Mouse (Mus musculus) hindlimb bud, embryonic 11.5 days (tissue): ENCODE results near the gene Lmod3.

ENCODE experiments used
- DNase-seq: peaks from one replicate; pipeline ENCODE4 v3.0.0-alpha.2; 2012; ENCODE audit warnings: low read depth, low spot score; ENCODE audit errors: extremely low spot score

Gene Lmod3

GRCm38 (mm10) chr6:97234911-97235668 is 17.5 kb downstream of the Lmod3 start:
- no peak for DNase-seq

DNA sequence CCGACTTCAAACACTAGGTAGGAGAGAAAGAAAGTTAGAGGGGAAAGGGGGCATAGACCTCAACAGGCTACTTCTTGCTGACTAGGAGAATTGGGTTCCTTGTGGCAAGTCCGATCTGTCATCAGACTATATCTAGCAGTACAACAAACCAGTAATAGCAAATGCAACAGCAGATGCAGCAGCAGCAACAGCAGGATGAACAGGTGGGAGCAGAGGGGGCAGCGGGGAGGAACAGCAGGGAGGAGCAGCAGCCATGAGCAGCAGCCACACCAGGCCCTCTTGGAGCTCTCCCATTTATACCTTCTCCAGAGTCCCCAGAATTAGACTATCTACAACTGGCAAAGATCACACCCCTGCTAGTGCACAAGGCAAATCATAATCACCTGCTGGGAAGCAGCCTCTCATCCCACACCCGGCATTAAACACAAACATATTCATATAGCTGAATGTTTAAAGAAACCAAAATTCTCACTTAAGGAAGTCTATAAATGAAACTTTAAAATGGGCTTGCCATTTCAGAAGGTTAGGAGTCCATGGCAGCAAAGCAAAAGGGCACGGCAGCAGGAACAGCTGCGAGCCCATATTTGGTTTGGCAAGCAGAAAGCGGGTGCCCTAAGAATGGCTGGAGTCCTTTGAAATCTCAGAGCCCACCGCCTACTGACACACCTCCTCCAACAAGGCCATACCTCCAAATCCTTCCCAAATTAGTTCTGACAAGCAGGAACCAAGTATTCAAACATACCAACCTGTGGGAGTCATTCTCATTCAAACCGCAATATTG is 25.3 kb downstream of the Lmod3 start:
- DNase-seq, result no peak

GRCm38 (mm10) chr6:97226083-97226491 is 26.5 kb downstream of the Lmod3 start:
- DNase-seq, result no peak

DNA sequence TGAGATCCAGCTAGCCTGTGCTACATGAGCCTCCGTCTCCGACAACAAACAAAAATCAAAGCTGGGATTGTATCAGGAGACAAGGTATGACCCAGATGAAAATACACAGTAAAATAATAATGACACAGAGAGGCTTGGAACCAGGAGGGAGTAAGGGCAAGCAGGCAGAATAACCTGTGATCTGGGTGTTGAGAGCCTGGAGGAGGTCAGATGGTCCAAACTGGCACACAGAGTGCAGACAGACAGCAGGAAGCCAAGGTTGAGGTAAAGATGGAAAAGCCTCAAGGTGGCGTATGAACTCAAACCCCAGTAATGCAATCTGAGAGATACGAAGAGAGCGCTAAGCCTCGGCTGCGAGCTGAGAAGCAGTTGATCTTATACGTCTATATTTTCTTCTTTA is 28.1 kb downstream of the Lmod3 start:
- DNase-seq, result no peak

- DNase-seq, result no peak
Measured at GRCm38 (mm10) chr6:97223566-97223965, 29.0 kb downstream of the Lmod3 start.

GRCm38 (mm10) chr6:97222931-97223467 is 29.6 kb downstream of the Lmod3 start:
- no peak for DNase-seq

DNA sequence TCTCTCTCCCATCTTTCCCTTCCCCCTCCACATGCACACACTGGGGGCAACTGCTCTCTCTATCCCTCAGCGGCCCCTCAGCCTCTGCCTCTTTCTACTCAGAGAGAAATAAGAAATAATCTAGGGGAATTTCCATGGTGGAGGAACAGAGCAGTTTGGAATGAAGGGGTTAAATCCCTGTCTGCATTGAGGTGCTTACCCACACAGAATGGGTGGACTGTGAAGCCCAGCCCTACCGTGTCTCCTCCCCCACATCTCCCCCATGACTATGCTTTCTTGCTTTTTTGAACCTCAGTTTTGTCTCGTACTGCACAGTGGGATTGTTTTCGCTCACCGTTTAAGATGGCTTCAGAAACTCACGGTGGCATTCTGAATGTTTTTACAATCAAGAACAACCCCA is 30.2 kb downstream of the Lmod3 start:
- no peak for DNase-seq

- no peak for DNase-seq
Measured at GRCm38 (mm10) chr6:97221205-97222025, 31.1 kb downstream of the Lmod3 start.

- no peak for DNase-seq
Measured at GRCm38 (mm10) chr6:97220672-97221071, 31.9 kb downstream of the Lmod3 start.

DNA sequence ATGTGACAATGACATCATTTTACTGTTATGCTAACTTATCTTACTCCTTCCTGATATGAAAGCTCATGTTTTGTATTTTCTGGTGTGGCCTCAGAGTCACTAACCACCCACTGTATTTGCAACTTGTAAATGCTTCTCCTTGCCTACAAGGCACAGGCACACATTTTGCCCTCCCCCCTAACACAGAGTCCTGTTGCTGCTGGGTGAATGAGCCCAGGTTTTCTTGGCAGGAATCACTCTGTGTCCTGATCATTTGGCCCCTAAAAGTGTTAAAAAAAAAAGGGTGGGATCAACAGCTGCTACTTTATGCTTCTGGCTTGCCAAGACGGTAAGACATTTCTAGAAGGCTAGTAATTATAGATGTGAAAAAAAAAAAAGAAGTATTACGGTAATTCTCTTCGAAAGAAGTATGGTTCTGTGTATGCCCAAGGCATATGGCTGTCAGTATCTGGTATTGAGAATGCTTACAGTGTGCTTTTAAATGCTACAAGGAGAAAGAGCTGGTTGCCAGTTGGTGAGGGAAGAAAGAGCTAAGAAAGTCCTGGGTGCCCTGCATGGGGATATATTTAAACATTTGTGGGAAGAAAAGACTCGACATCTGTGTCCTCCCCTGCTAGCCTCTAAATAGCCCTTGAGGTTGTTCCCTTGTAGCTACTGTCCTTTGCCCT is 36.3 kb downstream of the Lmod3 start:
- no peak for DNase-seq

DNA sequence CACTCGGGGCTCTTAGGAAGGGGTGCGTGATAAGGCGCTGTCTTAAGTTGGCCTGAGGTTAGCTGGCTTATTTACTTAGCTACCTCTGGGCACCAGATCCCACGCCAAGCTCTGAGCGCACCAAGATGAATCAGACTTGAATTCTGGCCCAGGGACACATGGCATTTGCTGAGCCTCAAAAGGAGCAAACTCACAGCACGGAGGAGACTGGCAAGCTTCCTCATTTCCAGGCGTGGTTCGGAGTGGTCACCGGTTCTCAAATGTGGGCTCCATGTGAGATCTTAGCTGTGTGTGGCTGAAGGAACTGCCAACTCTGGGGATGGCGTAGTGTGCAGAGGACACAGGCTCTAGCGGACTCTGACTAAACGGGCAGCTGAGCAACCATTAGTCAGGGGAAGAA is 40.6 kb downstream of the Lmod3 start:
- no peak for DNase-seq

- DNase-seq, result no peak
Measured at GRCm38 (mm10) chr6:97210962-97211601, 41.5 kb downstream of the Lmod3 start.

DNA sequence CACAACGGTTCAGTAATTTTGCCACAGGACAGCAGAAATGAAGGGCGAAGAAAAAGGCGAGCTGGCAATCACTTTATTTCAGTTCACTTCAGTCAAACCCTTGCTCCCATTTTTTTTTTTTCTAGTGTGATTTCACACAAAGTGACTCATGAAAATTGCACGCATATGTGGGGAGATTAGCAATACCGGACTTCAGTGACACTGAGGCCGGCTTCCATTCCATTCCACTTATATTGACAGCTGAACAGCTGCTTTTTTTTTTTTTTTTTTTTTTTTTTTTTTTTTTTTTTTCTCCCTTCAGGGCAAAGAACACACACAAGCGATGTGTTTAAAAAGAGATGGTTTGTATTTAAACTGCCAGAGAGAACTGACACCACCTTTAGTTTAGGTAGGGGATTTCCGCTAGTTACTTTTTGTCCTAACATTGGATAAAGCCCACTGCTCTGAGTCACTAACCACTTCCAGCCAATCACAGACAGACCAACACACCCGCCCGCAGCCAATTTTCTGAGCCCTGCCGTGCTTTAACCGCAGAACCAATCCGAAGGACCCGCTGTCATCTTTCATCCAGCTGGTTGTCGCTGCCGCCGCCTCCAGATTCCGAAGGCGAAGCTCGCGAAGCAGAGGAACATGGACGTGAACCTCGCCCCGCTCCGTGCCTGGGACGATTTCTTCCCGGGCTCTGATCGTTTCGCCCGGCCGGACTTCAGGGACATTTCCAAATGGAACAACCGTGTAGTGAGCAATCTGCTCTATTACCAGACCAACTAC is 42.2 kb downstream of the Lmod3 start, which contains the start of gene Arl6ip5:
Arl6ip5 (plus strand) TSS at position 499 of the 771 bp plus-strand sequence.
- peak; percentile 63 for DNase-seq

- no peak for DNase-seq
Measured at GRCm38 (mm10) chr6:97209751-97210150, 42.8 kb downstream of the Lmod3 start.

DNA sequence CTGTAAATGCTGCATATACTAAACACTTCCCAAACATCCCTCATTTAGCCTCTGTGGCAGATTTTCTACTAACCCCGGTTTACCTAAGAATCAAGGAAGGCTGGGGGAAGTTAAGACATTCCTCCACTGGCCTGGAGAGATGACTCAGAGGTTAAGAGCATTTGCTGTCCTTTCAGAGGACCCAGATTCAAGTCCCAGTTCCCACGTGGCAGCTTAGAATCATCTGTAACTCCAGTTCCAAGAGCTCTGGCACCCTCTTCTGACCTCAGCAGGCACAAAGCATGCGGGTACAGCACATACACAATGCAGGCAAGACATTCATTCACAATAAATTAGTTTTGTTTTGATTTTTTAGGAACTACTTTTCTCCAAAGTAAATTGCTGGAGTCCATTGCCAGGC is 43.4 kb downstream of the Lmod3 start:
- DNase-seq, result no peak

DNA sequence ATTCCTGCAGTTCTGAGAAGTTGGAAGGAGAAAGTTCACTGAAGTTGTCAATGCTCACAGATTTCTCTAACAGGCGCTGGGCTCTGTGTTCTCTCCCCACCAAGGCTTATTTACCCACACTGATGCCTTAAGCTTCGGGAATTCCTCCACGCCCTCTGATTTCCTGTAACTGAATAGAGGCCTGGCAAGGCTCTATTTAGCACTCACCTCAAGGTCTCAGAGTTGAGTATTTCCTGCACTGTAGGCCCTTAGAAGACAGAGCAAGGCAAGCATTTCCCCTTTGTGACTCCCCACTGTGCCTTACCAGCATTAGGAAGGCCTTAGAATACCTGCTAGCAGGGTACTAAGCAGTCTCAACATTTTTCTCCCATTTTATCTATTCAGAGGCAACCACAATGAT is 44.2 kb downstream of the Lmod3 start:
- DNase-seq, result no peak

- DNase-seq, result no peak
Measured at GRCm38 (mm10) chr6:97207085-97207484, 45.5 kb downstream of the Lmod3 start.

DNA sequence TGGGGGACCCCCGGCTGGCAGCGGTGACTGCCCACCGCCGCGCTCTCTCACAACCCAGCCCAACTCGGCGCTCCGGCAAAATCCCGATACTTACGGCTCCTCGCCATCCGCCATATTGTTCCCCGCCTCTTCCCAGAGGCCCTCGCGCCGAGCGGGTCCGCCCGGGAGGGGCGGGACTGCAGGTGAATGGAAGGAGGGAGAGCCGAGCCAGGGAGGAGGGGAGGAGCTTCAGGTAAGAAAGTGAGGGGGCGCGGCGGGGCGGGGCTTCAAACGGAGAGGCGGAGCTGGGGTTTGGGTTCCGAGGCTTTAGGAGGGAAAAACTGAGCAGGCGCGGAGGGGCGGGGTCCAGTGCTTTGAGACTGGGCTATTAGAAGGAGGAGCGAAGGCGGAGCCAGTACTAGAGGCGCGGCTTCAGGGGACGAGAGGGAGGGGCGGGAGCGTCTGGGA is 47.1 kb downstream of the Lmod3 start, which contains the start of gene Uba3:
Uba3 (minus strand) TSS at position 209 of the 447 bp plus-strand sequence.
- DNase-seq, result peak; percentile 89

DNA sequence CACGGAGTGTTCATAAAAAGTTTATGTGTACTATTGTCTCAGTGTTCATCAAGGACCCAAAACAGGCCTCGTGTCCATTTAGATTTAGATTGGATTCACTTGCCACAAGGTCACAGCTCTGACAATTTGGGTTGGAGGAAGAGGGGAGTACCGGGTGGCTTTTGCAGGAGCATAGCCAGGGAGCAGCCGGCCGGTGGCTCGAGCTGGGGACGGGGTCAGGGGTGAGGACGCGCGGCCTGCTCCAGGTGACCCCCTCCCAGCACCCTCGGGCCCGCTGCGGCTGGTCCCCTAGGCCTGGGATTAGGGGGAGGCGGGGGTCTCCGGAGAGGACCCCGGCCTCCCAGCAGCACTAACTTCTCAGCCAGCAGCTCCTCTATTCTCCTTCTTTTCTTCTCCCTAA is 47.6 kb downstream of the Lmod3 start:
- DNase-seq, result no peak
